Mouse (Mus musculus): Measurements from ENCODE around the gene Apoe.
"Not testable (repeated sequence)": the region's sequence is repeated elsewhere in the genome, so short reads cannot be mapped to it uniquely, and the experiment has no call there.

Apoe gene

DNA sequence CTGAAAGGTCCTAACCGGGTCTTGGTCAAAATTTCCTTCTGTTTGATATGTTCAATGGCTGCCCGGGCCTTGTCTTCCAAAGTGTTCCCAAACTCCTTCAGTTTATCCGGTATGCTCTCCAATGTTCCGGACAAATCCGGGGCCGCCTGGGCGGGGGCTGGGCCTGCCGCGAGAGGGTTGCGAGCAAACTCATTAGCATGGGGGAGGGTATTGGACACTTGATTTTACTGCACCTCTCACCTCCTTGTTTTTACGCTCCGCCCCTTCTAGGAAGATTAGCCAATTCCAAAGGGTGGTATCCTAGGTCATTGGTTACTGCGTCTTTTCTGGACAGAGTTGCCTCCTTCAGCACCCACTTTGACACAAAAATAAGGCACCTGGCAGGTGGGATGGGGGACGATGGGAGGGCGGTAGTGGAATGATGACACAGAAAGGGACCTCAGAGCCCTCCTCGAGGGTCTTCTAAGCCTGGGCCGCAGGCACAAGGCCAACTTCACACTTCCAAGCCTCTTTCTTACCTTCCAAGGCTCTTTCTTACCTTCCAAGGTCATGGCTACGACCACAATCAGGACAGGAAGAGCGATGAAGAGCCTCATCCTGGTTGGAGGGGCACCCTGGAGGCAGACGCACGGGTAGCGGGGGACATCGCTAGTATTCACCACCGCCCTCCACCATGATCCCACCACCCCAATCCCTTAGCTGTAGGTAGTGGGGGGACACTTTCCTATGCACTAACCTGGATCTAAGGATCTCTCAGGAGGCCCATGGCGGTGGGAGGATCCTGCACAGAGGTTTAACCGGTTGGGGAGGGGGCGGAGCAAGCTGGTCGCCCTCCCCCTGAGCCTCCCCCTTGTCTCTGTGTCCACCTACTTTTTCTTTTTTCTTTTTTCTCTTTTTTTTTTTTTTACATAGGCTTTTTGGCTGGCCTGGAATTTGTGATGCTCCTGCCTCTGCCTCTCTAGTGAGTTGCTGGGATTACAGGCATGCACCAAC lies 6.8 kb downstream of the Apoe start, which contains the start of gene Apoc1:
TSS of gene Apoc1 (minus strand) at position 788 of the 993 bp plus-strand sequence.
- DNase-seq (ENCODE audit: low spot score in 2 of 2) = no peak

DNA sequence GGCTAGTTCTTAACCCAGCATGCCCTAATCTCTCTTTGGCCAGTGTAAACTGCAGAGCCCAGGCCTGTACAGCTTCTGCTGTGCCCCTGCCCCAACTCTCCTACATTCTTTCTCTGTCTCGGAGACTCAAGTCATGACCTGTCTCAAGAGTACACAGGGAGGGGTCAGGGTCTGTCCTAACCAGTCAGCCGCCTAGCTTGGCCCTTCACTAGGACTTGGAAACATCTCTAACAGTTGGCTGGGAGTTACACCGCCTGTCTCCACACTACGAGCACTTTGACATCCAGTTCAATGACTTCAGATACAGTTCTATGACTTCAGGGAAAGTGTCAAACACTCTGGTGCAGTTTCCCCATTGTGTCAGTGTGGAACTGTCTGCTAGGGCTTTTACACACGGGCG lies 7.6 kb downstream of the Apoe start:
- no peak for DNase-seq (ENCODE audit: low spot score in 2 of 2)

DNA sequence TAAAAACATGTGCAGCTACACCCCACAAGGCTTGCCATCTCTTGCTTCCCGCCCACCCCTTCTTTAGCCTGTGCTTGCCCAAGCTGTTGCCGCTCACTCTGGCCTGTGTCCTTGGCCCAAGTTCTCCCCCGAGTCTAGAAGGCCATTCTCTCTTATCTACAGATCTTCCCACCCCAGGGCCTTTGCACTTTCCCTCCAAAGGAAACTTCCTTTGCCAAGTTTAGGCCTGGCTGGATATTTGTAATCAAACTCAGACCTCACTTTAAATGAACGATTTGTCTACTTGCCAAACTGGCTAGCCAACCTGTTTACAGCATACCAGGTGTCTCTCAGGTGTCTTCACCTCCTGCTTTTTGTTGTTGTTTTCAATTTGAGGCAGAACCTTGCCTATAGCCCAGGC lies 8.1 kb downstream of the Apoe start:
- DNase-seq (ENCODE audit: low spot score in 2 of 2) = no peak

DNA sequence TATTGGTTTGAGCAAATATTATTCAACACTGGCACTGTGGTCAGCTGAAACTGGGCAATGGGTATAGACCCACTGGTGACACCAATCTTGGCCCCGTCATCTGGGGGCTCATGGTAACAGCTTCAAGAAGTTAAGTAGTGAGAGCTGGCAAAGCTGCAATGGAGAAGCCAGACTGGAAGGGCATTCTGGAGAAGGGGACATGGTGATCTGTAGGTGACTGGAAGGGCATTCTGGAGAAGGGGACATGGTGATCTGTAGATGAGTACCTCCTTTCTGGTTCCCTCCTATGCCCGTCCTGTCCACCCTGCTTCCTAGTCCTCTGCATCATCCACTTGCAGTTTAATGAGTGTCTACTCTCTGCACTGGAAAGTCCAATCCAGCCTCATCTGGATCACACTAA lies 10.4 kb downstream of the Apoe start:
- no peak for DNase-seq (ENCODE audit: low spot score in 2 of 2)

DNA sequence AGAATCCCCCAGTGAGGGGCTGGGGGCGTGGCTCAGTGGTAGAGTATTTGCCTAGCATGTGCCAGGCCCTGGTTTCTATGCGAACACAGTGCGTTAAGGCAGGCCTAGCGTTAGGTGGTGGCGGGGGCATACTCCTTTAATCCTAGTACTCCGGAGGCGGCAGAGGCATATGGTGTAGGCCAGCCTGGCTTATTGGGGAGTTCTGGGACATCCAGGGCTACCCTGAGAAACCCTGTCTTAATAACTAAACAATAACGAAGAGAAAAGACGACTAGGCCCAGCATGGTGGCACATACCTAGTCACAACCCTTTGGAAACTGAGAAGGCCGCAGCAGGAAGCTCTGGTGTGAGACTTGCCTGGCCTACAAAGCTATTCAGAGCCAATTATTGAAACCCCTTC lies 10.9 kb downstream of the Apoe start:
- DNase-seq (ENCODE audit: low spot score in 2 of 2) = no peak

DNA sequence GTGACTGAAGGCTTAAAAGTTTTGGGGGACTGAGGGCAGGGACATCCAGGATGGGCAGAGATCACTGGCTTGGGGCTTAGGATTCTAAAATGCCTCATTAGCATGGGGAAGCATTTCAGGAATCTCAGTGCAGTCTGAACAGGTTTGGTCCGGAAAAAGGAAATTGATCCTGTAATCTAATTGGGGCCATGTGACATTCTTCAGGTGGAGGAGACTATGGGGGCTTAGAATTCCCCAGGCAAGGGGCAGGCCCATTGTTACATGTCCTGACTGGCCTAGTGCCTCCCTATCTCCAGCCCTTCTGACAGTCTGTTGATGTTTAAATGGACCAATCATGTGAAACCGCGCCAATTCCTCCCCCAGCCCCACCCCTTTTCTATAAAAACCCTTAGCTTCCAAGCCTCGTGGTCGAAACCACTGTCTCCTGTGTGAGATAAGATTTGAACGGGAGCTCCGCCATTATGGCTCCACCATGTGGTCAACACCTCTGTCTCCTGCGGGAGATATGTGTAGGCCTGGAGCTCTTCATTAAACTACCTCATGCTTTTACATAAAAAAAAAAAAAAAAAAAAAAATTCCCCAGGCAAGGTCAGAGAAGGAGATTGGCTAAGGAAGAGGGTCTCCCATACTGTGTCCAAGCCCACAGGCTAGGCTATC lies 11.9 kb downstream of the Apoe start:
- not testable (repeated sequence) for DNase-seq (ENCODE audit: low spot score in 2 of 2)

DNA sequence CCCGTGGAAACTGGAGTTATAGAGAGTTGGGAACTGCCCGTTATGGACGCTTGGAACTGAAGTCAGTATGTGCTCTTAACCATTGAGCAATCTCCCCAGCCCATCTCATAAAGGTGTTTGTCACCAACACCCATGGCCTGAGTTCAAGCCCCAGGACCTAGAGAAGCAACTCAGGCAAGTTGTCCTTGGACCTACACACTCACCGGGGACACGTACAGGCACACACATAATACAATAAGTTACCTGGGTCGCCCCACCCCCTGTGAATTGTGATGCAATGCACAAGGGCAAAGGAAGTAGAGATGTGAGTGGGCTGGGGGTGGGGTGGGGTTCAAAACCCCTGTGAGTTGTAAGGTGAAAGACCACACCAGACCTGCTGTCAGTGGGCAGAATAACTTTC lies 12.5 kb downstream of the Apoe start:
- DNase-seq (ENCODE audit: low spot score in 2 of 2) = no peak

DNA sequence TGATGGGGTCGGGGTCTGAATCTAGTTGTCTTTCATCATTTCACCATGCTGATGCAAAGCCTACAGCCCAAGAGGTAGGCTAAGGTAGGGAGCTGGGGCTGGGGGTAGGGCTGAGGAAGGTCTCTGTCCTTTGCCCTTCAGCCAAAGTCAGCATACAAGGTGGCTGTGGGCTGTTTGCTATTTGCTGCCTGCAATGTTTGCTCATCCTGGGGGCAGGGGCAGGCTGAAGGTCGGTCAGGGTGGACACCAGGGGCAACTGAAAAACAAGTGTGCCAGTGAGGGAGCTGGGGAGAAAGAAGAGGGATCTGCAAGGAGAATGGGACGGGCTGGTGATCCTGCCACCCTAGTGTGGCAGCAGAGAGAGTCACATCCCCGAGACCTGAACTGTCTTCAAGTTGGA lies 13.6 kb downstream of the Apoe start:
- no peak for DNase-seq (ENCODE audit: low spot score in 2 of 2)

DNA sequence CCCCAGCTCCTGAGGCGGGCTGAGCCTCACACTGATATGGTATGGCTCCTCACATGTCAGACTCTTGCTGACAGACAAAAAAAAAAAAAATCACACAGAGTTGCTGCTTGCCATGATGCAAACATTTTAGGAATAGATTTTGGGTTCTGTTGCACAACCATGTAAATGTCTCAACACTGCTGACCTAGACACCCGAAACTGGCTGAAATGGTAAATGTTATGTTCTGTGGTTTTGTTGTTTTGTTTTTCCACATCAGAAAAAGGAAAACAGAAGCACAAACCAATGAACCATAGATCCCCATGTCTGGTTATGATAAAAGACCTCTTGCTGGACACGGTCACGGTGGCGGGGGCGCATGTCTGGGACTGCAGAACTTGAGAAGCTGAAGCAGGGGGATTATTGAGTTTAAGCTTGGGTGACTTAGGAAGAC lies 15.2 kb downstream of the Apoe start:
- DNase-seq (ENCODE audit: low spot score in 2 of 2) = peak; percentile 62 to 68

DNA sequence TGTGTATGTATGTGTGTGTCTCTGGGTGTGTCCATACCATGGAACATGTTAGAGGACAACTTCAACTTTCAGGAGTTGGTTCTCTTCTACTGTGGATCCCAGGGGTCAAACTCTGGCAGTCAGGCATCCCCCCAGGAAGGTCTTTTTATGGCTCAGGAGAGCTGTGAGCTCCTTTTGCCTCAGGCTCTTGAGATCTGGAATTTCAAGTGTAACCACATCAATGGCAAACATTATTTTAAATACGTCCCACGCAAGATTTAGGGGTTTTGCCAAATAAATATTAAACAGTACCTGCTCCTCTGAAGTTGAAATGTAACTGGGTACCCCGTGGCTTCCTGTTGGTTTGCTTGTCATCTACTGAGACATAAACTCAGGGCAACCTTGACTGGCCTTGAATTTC lies 16.0 kb downstream of the Apoe start:
- no peak for DNase-seq (ENCODE audit: low spot score in 2 of 2)

DNA sequence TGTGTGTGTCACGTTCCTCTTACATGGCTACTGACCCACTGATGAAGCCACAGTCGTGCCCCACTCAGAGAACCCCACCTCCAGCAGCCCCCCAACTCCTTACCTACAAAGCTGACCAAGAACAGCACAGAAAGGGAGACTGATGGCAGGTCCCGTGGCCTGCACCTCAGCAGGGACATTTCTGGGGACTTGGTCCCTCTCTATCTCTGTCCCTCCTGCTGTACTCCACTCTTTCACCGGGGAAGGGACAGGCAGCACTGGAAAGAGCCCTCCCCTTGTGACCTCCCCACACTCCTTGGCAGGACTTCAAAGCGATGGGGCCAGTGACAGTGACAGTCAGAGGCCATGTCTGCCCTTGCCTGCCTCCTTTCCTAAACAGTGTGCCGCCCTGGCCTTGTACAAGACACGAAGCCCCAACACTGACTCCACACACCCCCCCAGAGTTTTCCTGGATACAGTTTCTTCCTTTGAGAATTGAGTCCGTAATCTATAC lies 17.7 kb downstream of the Apoe start, which contains the start of the genes Gm44805 and Apoc4:
TSS of gene Gm44805 (minus strand) at position 222 of the 493 bp plus-strand sequence.
TSS of gene Apoc4 (minus strand) at position 278 of the 493 bp plus-strand sequence.
- DNase-seq (ENCODE audit: low spot score in 2 of 2) = no peak

DNA sequence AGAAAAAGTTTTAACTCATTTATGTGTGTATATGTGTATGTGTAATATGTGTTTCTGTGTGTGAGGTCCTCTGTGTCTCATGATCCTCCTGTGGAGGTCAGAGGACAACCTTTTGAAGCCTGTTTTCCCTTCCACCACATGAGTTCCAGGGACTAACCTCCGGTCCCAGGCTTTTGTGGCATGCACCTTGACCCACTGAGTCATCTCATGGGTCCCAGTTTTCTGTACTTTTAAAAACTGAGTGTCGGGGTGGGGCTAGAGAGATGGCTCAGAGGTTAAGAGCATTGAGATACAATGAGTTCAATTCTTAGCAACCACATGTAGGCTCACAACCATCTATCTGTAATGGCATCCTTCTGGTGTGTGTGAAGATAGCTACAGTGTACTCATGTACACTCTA lies 18.3 kb downstream of the Apoe start:
- DNase-seq (ENCODE audit: low spot score in 2 of 2) = no peak

DNA sequence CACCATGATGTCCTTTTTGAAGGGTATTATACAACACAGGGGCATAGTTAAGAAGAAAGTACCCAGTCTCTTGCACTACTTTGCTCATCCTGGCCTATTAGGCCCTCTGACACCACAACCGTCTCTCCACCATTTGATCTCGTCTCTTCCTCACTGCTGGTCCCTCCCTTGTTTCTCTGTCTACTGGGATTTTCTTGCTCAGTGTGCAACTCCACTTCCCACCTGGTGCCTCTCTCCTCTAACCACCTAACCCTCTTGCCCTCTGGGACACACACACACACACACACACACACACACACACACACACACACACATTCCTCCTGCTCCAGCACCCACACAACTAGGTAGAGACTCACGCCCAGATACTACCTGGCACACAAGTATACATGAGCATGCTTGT lies 20.1 kb downstream of the Apoe start:
- no peak for DNase-seq (ENCODE audit: low spot score in 2 of 2)

DNA sequence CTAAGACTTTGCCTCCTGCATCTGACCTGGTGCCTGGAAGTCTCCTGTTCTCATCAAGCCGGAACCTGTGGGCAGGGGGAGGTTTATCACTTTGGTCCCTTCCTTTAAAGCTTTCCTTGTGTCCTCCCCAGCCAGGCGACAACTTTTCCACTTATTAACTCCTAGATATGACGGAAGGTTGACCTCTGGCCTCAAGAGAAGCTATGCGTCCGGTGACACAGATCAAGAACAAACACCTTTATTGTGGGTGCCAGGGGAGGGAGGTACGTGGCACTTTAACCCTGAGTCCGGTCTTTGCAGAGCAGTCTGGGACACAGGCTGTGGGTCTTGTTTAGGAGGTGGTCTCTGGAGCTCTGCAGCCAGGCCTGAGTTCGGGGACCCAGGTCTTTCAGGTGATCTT lies 21.1 kb downstream of the Apoe start, which contains the start of gene Apoc2:
TSS of gene Apoc2 (minus strand) at position 70 of the 400 bp plus-strand sequence.
- no peak for DNase-seq (ENCODE audit: low spot score in 2 of 2)

DNA sequence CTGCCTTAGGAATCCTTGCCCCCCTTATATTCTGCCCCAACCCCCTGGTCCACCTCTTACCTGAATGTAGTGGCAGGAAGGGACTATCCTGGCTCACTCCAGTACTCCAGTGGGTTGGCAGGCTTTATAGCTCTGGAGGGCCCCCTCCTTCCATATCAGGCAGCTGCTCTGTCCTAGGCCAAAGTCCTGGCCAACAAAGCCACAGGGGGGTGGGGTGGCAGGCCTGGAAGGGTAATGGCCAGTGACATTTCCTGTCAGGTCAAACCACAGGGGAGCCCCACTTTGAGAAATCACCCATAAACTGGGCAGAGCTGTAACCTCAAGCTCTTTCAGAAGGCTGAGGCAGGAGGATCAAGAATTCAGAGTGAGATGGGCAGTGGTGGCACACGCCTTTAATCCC lies 22.3 kb downstream of the Apoe start:
- no peak for DNase-seq (ENCODE audit: low spot score in 2 of 2)

DNA sequence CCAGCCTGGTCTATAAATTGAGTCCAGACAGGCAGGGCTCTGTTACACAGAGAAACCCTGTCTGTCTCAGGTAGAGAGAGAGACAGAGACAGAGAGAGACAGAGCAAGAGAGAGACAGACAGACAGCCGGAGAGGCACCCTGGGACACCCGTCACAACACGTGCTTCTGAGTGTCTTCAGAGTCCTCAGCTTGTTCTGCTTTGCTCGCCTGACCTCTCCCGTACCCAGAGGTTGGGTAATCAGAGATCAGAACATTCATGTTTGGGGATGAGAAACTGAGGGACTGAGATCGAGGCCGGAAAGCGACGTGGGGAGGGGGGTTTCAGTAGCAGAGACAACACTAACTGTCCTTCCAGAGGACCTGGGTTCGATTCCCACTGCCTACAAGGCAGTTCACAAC lies 23.2 kb downstream of the Apoe start:
- DNase-seq (ENCODE audit: low spot score in 2 of 2) = no peak

DNA sequence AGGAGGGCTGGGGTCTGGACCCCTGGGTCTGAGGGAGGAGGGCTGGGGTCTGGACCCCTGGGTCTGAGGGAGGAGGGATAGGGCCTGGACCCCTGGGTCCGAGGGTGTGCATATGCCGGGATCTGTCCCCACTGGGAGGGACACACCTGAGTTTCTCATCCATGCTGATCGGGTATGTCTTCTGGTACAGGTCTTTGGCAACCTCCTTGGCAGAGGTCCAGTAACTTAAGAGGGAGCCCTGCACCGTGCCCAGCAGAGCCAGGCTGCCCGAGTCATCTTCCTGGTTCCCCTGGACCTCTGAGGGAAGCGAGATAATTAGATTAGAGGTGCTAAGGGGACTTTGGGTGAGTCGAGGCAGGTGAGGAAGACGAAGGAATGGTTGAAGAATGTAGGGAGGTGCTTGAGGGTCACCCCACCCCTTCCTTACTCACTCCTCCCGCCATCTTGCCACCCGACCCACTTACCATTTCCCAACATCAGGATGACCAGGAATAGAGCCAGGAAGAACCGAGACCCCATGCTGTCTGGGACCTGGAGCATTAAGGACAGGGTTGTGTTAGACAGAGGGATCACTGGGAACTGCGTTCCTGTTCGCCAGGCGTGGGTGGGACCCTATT lies 25.8 kb downstream of the Apoe start:
- no peak for DNase-seq (ENCODE audit: low spot score in 2 of 2)

DNA sequence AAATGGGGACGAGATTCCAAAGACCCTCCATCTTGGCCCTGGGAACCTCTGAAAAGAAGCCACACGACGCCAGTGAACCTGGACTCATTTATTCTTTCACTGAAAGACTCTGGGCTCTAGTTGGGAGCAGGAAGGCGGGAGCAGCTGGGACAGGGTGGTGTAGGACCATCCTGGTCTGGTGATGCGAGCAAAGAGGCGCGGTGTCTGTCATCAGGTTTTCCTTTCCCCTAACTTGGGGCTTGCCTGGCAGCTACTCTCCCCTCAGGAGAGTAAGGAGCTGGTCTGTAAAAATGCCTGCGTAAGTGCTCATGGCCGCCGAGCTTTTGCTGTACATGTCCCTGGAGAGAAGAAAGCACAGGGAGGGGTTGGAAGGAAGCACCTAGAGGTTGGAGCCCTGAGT lies 27.5 kb downstream of the Apoe start:
- no peak for DNase-seq (ENCODE audit: low spot score in 2 of 2)

DNA sequence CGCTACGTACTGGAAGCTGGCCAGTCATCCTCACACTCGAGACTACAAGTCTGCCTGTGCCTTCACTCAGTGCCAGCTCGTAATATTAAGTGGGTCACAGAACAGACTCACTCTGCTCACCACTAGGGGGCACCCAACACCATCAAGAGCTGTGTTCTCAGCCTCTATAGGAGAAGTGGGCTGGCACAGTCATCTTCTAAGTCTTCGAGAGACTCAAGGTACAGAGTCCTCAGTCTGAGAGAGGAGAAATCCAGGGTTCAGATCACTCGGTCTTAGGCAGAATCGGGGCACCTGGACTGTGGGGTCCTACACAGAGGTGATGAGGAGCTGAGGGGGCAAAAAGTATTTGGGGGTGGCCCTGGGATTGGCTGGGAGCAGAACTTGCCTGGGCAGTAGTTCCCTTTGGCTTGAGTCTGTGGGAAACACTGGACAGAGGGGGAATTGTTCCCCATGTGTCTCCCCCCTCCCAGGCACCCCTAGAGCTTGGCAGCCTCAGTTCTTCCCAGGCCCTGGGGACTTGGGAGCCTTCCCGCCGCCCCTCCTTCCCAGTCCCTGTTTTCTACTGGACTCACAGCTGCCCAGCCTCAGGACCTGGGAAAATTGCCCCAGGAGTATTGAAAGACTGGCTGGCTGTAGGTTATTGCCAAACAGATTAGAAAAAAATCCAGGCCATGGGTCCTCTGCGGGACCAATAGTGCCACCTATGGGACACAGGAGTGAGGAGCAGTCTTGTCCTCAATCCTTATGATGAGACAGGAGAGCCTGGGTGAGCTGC lies 29.9 kb downstream of the Apoe start:
- peak; percentile 90 to 93 for DNase-seq (ENCODE audit: low spot score in 2 of 2)

DNA sequence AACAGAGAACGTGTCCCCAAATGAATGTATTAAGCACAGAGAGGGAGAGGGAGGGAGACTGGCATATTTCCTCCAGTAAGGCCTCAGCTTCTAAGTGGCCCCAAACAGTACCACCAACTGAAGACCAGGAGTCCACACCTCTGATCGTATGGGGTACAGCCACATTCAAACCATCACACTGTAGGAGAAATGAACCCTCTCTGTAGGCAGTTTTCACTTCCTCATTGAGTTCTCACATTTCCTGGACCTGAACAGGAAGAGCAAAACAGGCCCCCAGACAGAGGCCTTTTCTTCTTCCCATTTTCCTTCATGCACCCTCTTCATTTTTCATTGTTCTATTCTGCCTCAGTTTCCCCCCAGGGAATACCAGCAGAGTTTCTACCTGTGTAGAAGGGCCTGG lies 31.6 kb downstream of the Apoe start:
- DNase-seq (ENCODE audit: low spot score in 2 of 2) = peak; percentile 50 to 66

DNA sequence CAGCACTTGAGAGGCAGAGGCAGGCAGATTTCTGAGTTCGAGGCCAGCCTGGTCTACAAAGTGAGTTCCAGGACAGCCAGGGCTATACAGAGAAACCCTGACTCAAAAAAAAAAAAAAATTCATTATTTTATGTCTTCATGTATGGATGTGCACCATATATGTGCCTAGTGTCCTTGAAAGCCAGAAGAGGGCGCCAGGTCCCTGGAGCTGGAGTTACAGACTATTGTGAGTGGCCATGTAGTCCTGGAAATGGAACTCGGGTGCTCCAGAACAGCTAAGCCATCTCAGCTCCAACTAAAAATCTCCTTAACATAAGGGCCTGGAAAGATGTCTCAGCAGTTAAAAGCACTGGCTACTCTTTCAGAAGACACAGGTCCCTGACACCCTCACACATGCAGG lies 32.2 kb downstream of the Apoe start:
- DNase-seq (ENCODE audit: low spot score in 2 of 2) = no peak

All from spleen, postnatal 36 days (tissue).